Mouse (Mus musculus) thymus, adult 2 months (tissue): Measurements from ENCODE around the gene Vps29. TPM values are rescaled to one million over a fixed set of nuclear protein-coding genes. Genes with fewer than 3 reads are reported as not detected.

Source experiments
- DNase-seq: peaks from one replicate; pipeline ENCODE4 v3.0.0; 2021
- H3K27ac ChIP-seq: fragments of 200-500 bp; 2 replicates; pipeline ENCODE4 v1.5.1; 2012; ENCODE audit warnings: low read length, control low read depth; ENCODE audit not compliant: control insufficient read depth, insufficient read depth
- H3K27me3 ChIP-seq: fragments of 200-500 bp; 2 replicates; pipeline ENCODE4 v1.6.1; 2012; ENCODE audit warnings: mild to moderate bottlenecking, low read length, moderate library complexity, mixed read lengths; ENCODE audit not compliant: control insufficient read depth, insufficient read depth
- H3K36me3 ChIP-seq: fragments of 200-500 bp; 2 replicates; pipeline ENCODE4 v1.6.1; 2012; ENCODE audit warnings: mild to moderate bottlenecking, low read length, moderate library complexity; ENCODE audit not compliant: control insufficient read depth, insufficient read depth
- H3K4me1 ChIP-seq: fragments of 200-500 bp; replicated peaks from 2 replicates; pipeline ENCODE4 v1.6.1; 2012; ENCODE audit warnings: low read length; ENCODE audit not compliant: control insufficient read depth, insufficient read depth
- H3K4me3 ChIP-seq: fragments of 200-500 bp; 2 replicates; pipeline ENCODE4 v1.5.1; 2012; ENCODE audit warnings: mild to moderate bottlenecking, low read length, control low read depth, moderate library complexity; ENCODE audit not compliant: control insufficient read depth, insufficient read depth
- CTCF ChIP-seq: fragments of 200-500 bp; IDR thresholded peaks from 2 replicates; pipeline ENCODE4 v1.5.1; 2012; ENCODE audit warnings: mild to moderate bottlenecking, control low read depth, low read length, moderate library complexity, borderline replicate concordance; ENCODE audit not compliant: control insufficient read depth, poor library complexity, insufficient read depth; ENCODE audit errors: extremely low read depth
- POLR2A ChIP-seq: fragments of 200-500 bp; IDR thresholded peaks from 2 replicates; pipeline ENCODE4 v1.6.1; 2012; ENCODE audit warnings: mild to moderate bottlenecking, low read length, control low read depth, moderate library complexity; ENCODE audit not compliant: control insufficient read depth, poor library complexity, insufficient read depth; ENCODE audit errors: extremely low read depth
- WGBS: fragments of 180-500 bp; shearing (Covaris S2); methylation state at CpG from one replicate; pipeline ENCODE4 v1.1.7; 2018; 5-methylcytosine and 5-hydroxymethylcytosine counted together
- polyA plus RNA-seq: library from polyadenylated mRNA; depleted of rRNA; stranded (reverse); fragments of >200 nt; gene quantifications from 2 replicates; pipeline ENCODE4 v1.2.3, GENCODE M21; 2012; rRNA removed

Gene Vps29
- 38.7 and 54.5 TPM in 2 replicates for polyA plus RNA-seq

GRCm38 (mm10) chr5:122353807-122354491 is at the start of gene Vps29, which contains the start of gene Rad9b:
Gene Vps29 (plus strand): TSS chr5:122354369.
Gene Rad9b (minus strand): TSS chr5:122354233.
- H3K4me1 ChIP-seq: peaks cover 6% of the 10 kb centered on the region
- peak; percentile 98 for DNase-seq
- H3K27ac ChIP-seq: no peak within 1 kb of the TSS
- TF ChIP-seq POLR2A (peak; percentile 81), CTCF (peak; percentile 63; the same call in 1 of the 2 replicates)
- under 1% methylated on average over 51 of the region's 51 CpGs for WGBS
- no peaks in the 10 kb centered on the region for H3K36me3 ChIP-seq
- peak within 1 kb of the TSS; percentile 78 for H3K4me3 ChIP-seq
- no peaks in the 10 kb centered on the region for H3K27me3 ChIP-seq

DNA sequence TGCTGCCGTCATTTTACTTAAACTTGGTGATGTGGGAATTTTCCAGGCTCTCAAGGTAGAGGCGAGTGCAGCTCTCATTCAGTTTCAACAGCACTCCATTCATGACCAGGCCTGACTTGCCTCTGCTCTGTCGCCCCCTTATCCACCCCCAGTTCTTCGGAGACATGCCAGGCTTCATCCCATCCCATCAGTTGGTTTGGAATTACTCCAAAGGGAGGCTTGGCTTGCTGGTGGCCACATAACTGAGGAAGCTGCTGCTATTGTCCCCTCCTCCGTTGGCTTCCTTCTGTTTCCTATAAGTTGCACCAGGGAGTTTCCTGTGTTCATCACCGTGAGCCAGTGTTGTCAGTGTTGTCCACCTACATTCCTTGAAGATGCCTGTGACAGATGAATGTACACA is 49.6 kb upstream of the Vps29 start:
- no peak for DNase-seq
- TF ChIP-seq POLR2A: no peak
- no peak for TF ChIP-seq CTCF
- Histone ChIP-seq H3K27ac (peak overlapping the region; percentile 30; the same call in 1 of the 2 replicates), H3K27me3 (no peaks in the 10 kb centered on the region), H3K4me3 (no peak overlapping the region), H3K4me1 (peaks cover 38% of the 10 kb centered on the region), H3K36me3 (peaks cover 10% of the 10 kb centered on the region)
- 86% methylated on average over 6 of the region's 6 CpGs for WGBS

GRCm38 (mm10) chr5:122305472-122305871 is 48.7 kb upstream of the Vps29 start:
- Histone ChIP-seq H3K27ac (no peak overlapping the region), H3K27me3 (no peaks in the 10 kb centered on the region), H3K36me3 (peaks cover 10% of the 10 kb centered on the region), H3K4me1 (peaks cover 34% of the 10 kb centered on the region), H3K4me3 (no peak overlapping the region)
- no peak for DNase-seq
- WGBS: 94% methylated on average over 7 of the region's 7 CpGs
- TF ChIP-seq CTCF (no peak), POLR2A (no peak)

DNA sequence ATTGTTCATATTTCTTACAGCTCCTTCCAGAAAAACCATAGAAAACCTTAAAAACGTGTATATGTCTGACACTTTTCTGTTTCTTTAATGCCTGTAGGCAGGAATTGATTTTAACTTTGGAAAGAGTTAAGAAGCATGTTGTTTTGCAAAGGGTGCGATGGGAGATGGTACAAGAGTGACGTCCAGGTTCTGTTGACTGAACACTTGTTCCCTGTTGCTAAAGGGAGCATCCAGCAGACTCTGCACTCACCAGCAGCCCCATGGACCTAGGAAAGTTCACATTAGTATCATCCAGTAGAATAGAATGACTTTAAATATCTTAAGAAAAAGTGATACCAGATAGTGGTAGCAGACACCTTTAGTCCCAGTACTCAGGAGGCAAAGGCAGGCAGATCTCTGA is 47.6 kb upstream of the Vps29 start:
- Histone ChIP-seq H3K4me1 (peaks cover 39% of the 10 kb centered on the region), H3K27ac (no peak overlapping the region), H3K36me3 (peaks cover 10% of the 10 kb centered on the region), H3K27me3 (no peaks in the 10 kb centered on the region), H3K4me3 (no peak overlapping the region)
- TF ChIP-seq POLR2A (no peak), CTCF (no peak)
- no peak for DNase-seq
- 97% methylated on average over 3 of the region's 3 CpGs for whole genome bisulfite sequencing

- Histone ChIP-seq H3K4me3 (no peak overlapping the region), H3K27ac (peak overlapping the region; percentile 100), H3K27me3 (no peaks in the 10 kb centered on the region), H3K4me1 (peaks cover 53% of the 10 kb centered on the region), H3K36me3 (peaks cover 14% of the 10 kb centered on the region)
- DNase-seq: peak; percentile 67
- TF ChIP-seq POLR2A (no peak), CTCF (no peak)
- WGBS: 5% methylated on average over 8 of the region's 8 CpGs
Measured at GRCm38 (mm10) chr5:122310699-122311098, 43.5 kb upstream of the Vps29 start.

- 8% methylated on average over 7 of the region's 7 CpGs for WGBS
- H3K36me3 ChIP-seq: peaks cover 14% of the 10 kb centered on the region
- H3K27ac ChIP-seq: peak overlapping the region; percentile 100
- TF ChIP-seq POLR2A: no peak
- 0 out of 2 replicates have a peak, but pooled peaks have one; percentile 15 for TF ChIP-seq CTCF
- H3K4me3 ChIP-seq: no peak overlapping the region
- peak; percentile 73 for DNase-seq
- no peaks in the 10 kb centered on the region for H3K27me3 ChIP-seq
- peaks cover 59% of the 10 kb centered on the region for H3K4me1 ChIP-seq
Measured at GRCm38 (mm10) chr5:122311692-122312091, 42.5 kb upstream of the Vps29 start.

DNA sequence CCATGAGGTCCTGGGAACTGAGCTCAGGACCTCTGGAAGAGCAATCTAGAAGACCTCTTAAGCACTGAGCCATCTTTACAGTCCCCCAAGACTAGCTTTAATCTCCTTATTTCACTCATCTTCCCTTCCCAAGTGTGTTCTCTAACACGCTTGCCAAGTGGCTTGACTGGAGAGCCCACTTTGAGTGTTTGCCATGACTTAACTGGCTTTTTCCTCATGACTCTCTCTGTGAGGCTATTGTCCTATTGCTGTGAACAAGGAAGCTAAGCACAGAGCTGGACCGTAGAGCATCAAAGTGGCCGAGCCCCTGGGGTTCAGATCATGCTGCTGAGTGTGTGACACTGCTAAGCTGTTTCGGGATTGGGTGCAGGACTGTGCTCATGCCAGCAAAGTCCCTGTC is 41.8 kb upstream of the Vps29 start:
- Histone ChIP-seq H3K4me1 (peaks cover 63% of the 10 kb centered on the region), H3K27ac (peak overlapping the region; percentile 93), H3K36me3 (peaks cover 14% of the 10 kb centered on the region), H3K4me3 (no peak overlapping the region), H3K27me3 (no peaks in the 10 kb centered on the region)
- TF ChIP-seq POLR2A (no peak), CTCF (no peak)
- DNase-seq: no peak
- 93% methylated on average over 4 of the region's 4 CpGs for WGBS
